Mouse (Mus musculus): ENCODE results near the gene Vps54.

DNA sequence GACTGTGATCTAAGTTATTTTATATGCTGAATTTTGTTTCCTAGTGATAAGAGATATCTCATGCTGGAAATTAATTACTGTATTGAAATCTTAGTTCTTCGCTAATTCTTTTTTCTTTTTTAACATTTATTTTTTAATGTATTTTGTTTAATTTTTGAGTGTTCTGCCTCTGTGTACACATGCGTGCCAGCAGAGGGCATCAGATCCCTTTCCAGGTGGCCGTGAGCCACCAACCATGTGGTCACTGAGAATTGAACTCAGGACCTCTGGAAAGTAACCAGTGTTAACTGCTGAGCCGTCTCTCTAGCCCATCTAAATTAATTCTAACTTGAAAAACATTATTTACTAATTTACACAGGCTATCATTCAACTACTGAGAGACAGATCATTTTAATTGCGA lies 69.0 kb downstream of the Vps54 start:
- TF ChIP-seq CTCF (IDR thresholded peaks at IDR 0.05; ENCODE audit: low read depth) (peak; percentile 73), EP300 (optimal IDR thresholded peaks at IDR 0.05) (no peak)
